Comparison of ENCODE assay signal across 8 mouse cellular contexts in genomic region chr7:97749207-97750190, GRCm38 (mm10). TPM values are rescaled to one million over a fixed set of nuclear protein-coding genes. Genes with fewer than 3 reads are reported as not detected.
DNase-seq lines count a peak whose midpoint lies in the region; ATAC-seq lines count a peak whose summit lies in the region.

No protein-coding gene starts in this region.

- intact Hi-C loops in left cerebral cortex, postnatal 14 days (cut with DNase I) = loop anchor here (5.0 kb wide), 2 partner anchors 93 to 368 kb away; partner anchors contain the start of gene Myo7a

- DNase-seq in R1 (ENCODE audit: low read depth, low spot score) = peak; percentile 91
- DNase-seq in thymus, postnatal 36 days = peak; percentile 50 to 64
- DNase-seq in left cerebral cortex, postnatal 14 days (ENCODE audit: low spot score in 2 of 2) = no peak
- DNase-seq in right cerebral cortex, postnatal 14 days = no peak

- no peaks in the 10 kb centered on the region for H3K27me3 ChIP-seq in heart, embryonic 11.5 days (ENCODE audit: control insufficient read depth, insufficient read depth, low read length)
- H3K27me3 ChIP-seq in limb, embryonic 12.5 days = no peaks in the 10 kb centered on the region
- no peaks in the 10 kb centered on the region for H3K27me3 ChIP-seq in midbrain, embryonic 13.5 days

- peak overlapping the region; percentile 43 for H3K4me2 ChIP-seq in heart, embryonic 11.5 days
- peak overlapping the region; percentile 35; the same call in 1 of the 2 replicates for H3K4me2 ChIP-seq in limb, embryonic 12.5 days
- peak overlapping the region; percentile 15; the same call in 1 of the 2 replicates for H3K4me2 ChIP-seq in midbrain, embryonic 13.5 days (replicated peaks)

- WGBS in heart, embryonic 11.5 days (ENCODE audit: insufficient replicate concordance) = 36% methylated on average over 19 of the region's 19 CpGs
- WGBS in limb, embryonic 12.5 days = 42% methylated on average over 19 of the region's 19 CpGs
- 24% methylated on average over 19 of the region's 19 CpGs for WGBS in midbrain, embryonic 13.5 days

- no peak overlapping the region for H3K9ac ChIP-seq in heart, embryonic 11.5 days (ENCODE audit: low read depth, low read length)
- H3K9ac ChIP-seq in limb, embryonic 12.5 days (replicated peaks) = no peak overlapping the region
- no peak overlapping the region for H3K9ac ChIP-seq in midbrain, embryonic 13.5 days (replicated peaks)

- no peak overlapping the region for H3K27ac ChIP-seq in heart, embryonic 11.5 days (ENCODE audit: low read depth, low read length)
- H3K27ac ChIP-seq in limb, embryonic 12.5 days = no peak overlapping the region
- no peak overlapping the region for H3K27ac ChIP-seq in midbrain, embryonic 13.5 days

- H3K4me3 ChIP-seq in heart, embryonic 11.5 days (ENCODE audit: low read depth, low read length) = no peak overlapping the region
- H3K4me3 ChIP-seq in limb, embryonic 12.5 days (replicated peaks) = no peak overlapping the region
- no peak overlapping the region for H3K4me3 ChIP-seq in midbrain, embryonic 13.5 days (replicated peaks)

- H3K9me3 ChIP-seq in heart, embryonic 11.5 days (replicated peaks; ENCODE audit: control insufficient read depth, low read length) = no peaks in the 10 kb centered on the region
- no peaks in the 10 kb centered on the region for H3K9me3 ChIP-seq in limb, embryonic 12.5 days
- H3K9me3 ChIP-seq in midbrain, embryonic 13.5 days = no peaks in the 10 kb centered on the region

- H3K4me1 ChIP-seq in heart, embryonic 11.5 days (ENCODE audit: control insufficient read depth, insufficient read depth, low read length) = no peaks in the 10 kb centered on the region
- H3K4me1 ChIP-seq in limb, embryonic 12.5 days (replicated peaks) = peaks cover 9% of the 10 kb centered on the region; the same call in 1 of the 2 replicates
- H3K4me1 ChIP-seq in midbrain, embryonic 13.5 days (replicated peaks) = peaks cover 9% of the 10 kb centered on the region

- ATAC-seq in CD4-positive, CD25-positive, alpha-beta regulatory T cell, adult 4 months = peak; percentile 63
- ATAC-seq in heart, embryonic 11.5 days (replicated peaks; ENCODE audit: insufficient number of reproducible peaks, low FRiP score, low TSS enrichment) = 0 out of 2 replicates have a peak, but pooled peaks have one; percentile 24
- no peak for ATAC-seq in limb, embryonic 12.5 days (ENCODE audit: insufficient number of reproducible peaks, insufficient read depth, low FRiP score, low TSS enrichment, low read depth)
- ATAC-seq in midbrain, embryonic 13.5 days = no peak

- no peaks in the 10 kb centered on the region for H3K36me3 ChIP-seq in heart, embryonic 11.5 days (ENCODE audit: control insufficient read depth, insufficient read depth, low read length)
- no peaks in the 10 kb centered on the region for H3K36me3 ChIP-seq in limb, embryonic 12.5 days
- H3K36me3 ChIP-seq in midbrain, embryonic 13.5 days = no peaks in the 10 kb centered on the region

RNA-seq across cellular contexts. Expression of gene Aqp11, which starts 11.4 kb away (rescaled TPM):
- polyA plus RNA-seq in CD4-positive, CD25-positive, alpha-beta regulatory T cell, adult 4 months (2017; shearing (Covaris generic)) = 1 to 10 TPM; 1.2 to 1.7 TPM
- polyA plus RNA-seq in heart, embryonic 11.5 days (2014; fragmentation: Nextera tagmentation; extraction: Ambion mirVana) = 2.6 and 3.3 TPM in 2 replicates
- 2.5 and 2.8 TPM in 2 replicates for polyA plus RNA-seq in limb, embryonic 12.5 days (2016; fragmentation: Nextera tagmentation; extraction: Ambion mirVana)
- 9.7 and 10.8 TPM in 2 replicates for polyA plus RNA-seq in midbrain, embryonic 13.5 days (2015; fragmentation: Nextera tagmentation; extraction: Ambion mirVana)
- 10 to 100 TPM; 22.9 to 23.6 TPM for total RNA-seq in left cerebral cortex, postnatal 14 days (2021)

RNA-seq across cellular contexts. Expression of gene Pak1, which starts 38.8 kb away (rescaled TPM):
- polyA plus RNA-seq in CD4-positive, CD25-positive, alpha-beta regulatory T cell, adult 4 months (2017; shearing (Covaris generic)) = 1 to 10 TPM; 4.7 to 5.8 TPM
- 5.5 and 8.7 TPM in 2 replicates for polyA plus RNA-seq in heart, embryonic 11.5 days (2014; fragmentation: Nextera tagmentation; extraction: Ambion mirVana)
- 26.8 and 28.0 TPM in 2 replicates for polyA plus RNA-seq in limb, embryonic 12.5 days (2016; fragmentation: Nextera tagmentation; extraction: Ambion mirVana)
- 145 and 152 TPM in 2 replicates for polyA plus RNA-seq in midbrain, embryonic 13.5 days (2015; fragmentation: Nextera tagmentation; extraction: Ambion mirVana)
- 100 to 1,000 TPM; 272 to 273 TPM for total RNA-seq in left cerebral cortex, postnatal 14 days (2021)

RNA-seq across cellular contexts. Expression of gene Clns1a, which starts 53.1 kb away (rescaled TPM):
- polyA plus RNA-seq in CD4-positive, CD25-positive, alpha-beta regulatory T cell, adult 4 months (2017; shearing (Covaris generic)) = 10 to 100 TPM; 80.8 to 90.1 TPM
- polyA plus RNA-seq in heart, embryonic 11.5 days (2014; fragmentation: Nextera tagmentation; extraction: Ambion mirVana) = 122 and 123 TPM in 2 replicates
- polyA plus RNA-seq in limb, embryonic 12.5 days (2016; fragmentation: Nextera tagmentation; extraction: Ambion mirVana) = 240 and 245 TPM in 2 replicates
- 194 and 201 TPM in 2 replicates for polyA plus RNA-seq in midbrain, embryonic 13.5 days (2015; fragmentation: Nextera tagmentation; extraction: Ambion mirVana)
- total RNA-seq in left cerebral cortex, postnatal 14 days (2021) = 10 to 100 TPM; 73.5 to 77.2 TPM

Comparison
In these comparisons a context has a peak if more than half of its experiments do, and no peak if none do; other contexts are left out.
1. ATAC-seq: peak in CD4-positive, CD25-positive, alpha-beta regulatory T cell, adult 4 months (single experiment) and heart, embryonic 11.5 days (single experiment); none in limb, embryonic 12.5 days (single experiment) and midbrain, embryonic 13.5 days (single experiment).
2. DNase-seq: peak in R1 (single experiment) and thymus, postnatal 36 days (2 of 2); none in left cerebral cortex, postnatal 14 days (0 of 2) and right cerebral cortex, postnatal 14 days (single experiment).
3. Peak in every context shown above with its lines, with median percentiles within 50 percentile points of each other: H3K4me2 ChIP-seq.